Mouse (Mus musculus): ENCODE measurements around the gene Pdzrn3.

Gene Pdzrn3

GRCm38 (mm10) chr6:101327196-101327595 lies 50.5 kb downstream of the Pdzrn3 start:
- DNase-seq (ENCODE audit: low read depth) = no peak

- no peak for DNase-seq (ENCODE audit: low read depth)
Observed at GRCm38 (mm10) chr6:101325842-101326639, 51.7 kb downstream of the Pdzrn3 start.

- DNase-seq (ENCODE audit: low read depth) = peak; percentile 70
Observed at GRCm38 (mm10) chr6:101322580-101322979, 55.1 kb downstream of the Pdzrn3 start.

- peak; percentile 71 for DNase-seq (ENCODE audit: low read depth)
Observed at GRCm38 (mm10) chr6:101320386-101320785, 57.3 kb downstream of the Pdzrn3 start.

GRCm38 (mm10) chr6:101319374-101319967 lies 58.2 kb downstream of the Pdzrn3 start:
- no peak for DNase-seq (ENCODE audit: low read depth)

- no peak for DNase-seq (ENCODE audit: low read depth)
Observed at GRCm38 (mm10) chr6:101318530-101318929, 59.2 kb downstream of the Pdzrn3 start.

- DNase-seq (ENCODE audit: low read depth) = no peak
Observed at GRCm38 (mm10) chr6:101311446-101311845, 66.3 kb downstream of the Pdzrn3 start.

- DNase-seq (ENCODE audit: low read depth) = no peak
Observed at GRCm38 (mm10) chr6:101310491-101310890, 67.2 kb downstream of the Pdzrn3 start.

- DNase-seq (ENCODE audit: low read depth) = no peak
Observed at GRCm38 (mm10) chr6:101307964-101308531, 69.6 kb downstream of the Pdzrn3 start.

GRCm38 (mm10) chr6:101306834-101307233 lies 70.9 kb downstream of the Pdzrn3 start:
- peak; percentile 76 for DNase-seq (ENCODE audit: low read depth)

- DNase-seq (ENCODE audit: low read depth) = peak; percentile 52
Observed at GRCm38 (mm10) chr6:101305543-101305942, 72.2 kb downstream of the Pdzrn3 start.

GRCm38 (mm10) chr6:101303959-101304738 lies 73.5 kb downstream of the Pdzrn3 start:
- no peak for DNase-seq (ENCODE audit: low read depth)

GRCm38 (mm10) chr6:101303501-101303900 lies 74.2 kb downstream of the Pdzrn3 start:
- DNase-seq (ENCODE audit: low read depth) = no peak

GRCm38 (mm10) chr6:101301154-101301553 lies 76.5 kb downstream of the Pdzrn3 start:
- no peak for DNase-seq (ENCODE audit: low read depth)

- no peak for DNase-seq (ENCODE audit: low read depth)
Observed at GRCm38 (mm10) chr6:101299434-101299833, 78.3 kb downstream of the Pdzrn3 start.

GRCm38 (mm10) chr6:101297563-101298520 lies 79.9 kb downstream of the Pdzrn3 start:
- DNase-seq (ENCODE audit: low read depth) = peak; percentile 47

- DNase-seq (ENCODE audit: low read depth) = no peak
Observed at GRCm38 (mm10) chr6:101296997-101297396, 80.7 kb downstream of the Pdzrn3 start.

GRCm38 (mm10) chr6:101296280-101296679 lies 81.4 kb downstream of the Pdzrn3 start:
- no peak for DNase-seq (ENCODE audit: low read depth)

GRCm38 (mm10) chr6:101293036-101293572 lies 84.6 kb downstream of the Pdzrn3 start:
- DNase-seq (ENCODE audit: low read depth) = peak; percentile 50

- no peak for DNase-seq (ENCODE audit: low read depth)
Observed at GRCm38 (mm10) chr6:101291944-101292343, 85.8 kb downstream of the Pdzrn3 start.

- no peak for DNase-seq (ENCODE audit: low read depth)
Observed at GRCm38 (mm10) chr6:101290160-101290559, 87.5 kb downstream of the Pdzrn3 start.

All from NIH3T3 (cell line).